Mouse (Mus musculus): ENCODE results near the gene Magi1.

Gene Magi1

GRCm38 (mm10) chr6:94283318-94284061, at the start of gene Magi1:
Gene Magi1, minus strand, starts transcription at chr6:94283917.
- peak; percentile 92 for DNase-seq (ENCODE audit: low spot score)

DNA sequence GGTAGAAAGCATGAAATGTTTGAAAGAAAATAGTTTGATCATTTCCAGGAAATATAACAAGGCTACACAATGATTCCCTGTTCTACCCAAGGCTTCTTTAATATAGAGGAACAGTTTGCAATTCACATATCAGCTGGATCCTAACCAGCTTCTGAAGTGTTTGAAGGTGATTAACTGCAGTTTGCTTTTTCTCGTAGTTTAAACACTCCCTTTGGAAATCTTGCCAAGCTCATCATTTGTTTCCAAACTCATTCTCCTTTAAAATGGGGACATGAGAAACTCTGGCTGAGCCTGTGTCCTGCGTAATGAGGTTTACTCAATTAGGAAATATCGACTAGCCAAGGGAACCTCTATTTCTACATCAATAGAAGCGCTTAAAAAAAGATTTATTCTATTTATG, 43.4 kb upstream of the Magi1 start:
- no peak for DNase-seq (ENCODE audit: low spot score)

DNA sequence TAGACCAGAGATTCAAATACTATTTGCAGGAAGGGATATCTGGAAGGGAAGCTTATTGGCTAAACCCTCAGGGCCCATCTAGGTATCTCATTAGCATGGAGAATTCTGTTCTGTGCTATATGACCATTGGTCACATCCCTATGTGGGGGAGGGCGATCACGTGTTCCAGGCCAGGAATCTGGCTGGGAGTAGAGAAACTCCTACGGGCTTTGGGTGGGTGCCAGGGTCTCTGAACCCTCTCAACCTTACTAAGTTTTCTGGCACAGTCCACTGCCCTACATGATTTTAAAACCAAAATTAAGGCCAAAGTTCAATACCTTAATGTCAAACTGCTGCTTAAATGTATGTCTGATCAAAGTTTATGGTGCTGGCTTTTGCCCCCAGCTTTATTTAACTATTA, 33.2 kb upstream of the Magi1 start:
- DNase-seq (ENCODE audit: low spot score), result no peak

DNA sequence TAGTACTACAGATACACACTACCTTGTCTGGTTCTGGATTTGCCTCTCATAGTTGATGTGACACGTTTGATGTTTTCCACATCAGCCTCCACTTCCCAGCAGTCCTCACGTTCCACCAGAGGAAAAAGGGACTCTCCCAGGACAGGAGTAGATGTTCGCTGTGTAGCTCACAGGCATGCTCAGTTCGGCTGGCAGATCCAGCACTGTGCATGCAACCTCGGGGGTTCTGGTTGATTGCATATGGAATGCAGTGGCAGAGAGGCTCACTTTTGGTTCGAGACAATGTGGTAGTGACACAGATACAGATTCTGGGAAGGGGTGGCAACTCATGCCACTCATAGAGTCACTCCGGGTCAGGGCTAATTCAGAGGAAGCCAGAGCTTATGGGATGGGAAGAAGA, 28.6 kb upstream of the Magi1 start:
- no peak for DNase-seq (ENCODE audit: low spot score)

DNA sequence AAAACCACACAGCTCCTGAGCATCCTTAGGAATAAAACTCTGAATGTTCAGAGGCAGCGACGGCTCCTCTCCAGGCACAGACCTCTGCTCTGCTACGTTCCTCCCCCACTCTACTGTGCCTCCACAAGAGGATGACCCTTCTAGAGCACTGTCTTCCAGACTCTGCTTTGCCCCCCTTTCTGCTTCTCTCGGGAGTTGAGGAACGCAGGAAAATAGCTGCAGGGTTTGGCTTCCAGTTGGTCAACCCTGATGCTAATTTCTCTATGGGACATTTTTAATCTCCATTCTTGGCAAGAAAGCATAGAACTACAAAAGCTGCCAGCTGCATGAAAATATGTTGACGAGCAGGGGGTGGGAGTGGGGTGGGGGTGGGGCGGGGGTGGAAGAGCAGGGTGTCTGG, 24.8 kb upstream of the Magi1 start:
- no peak for DNase-seq (ENCODE audit: low spot score)

DNA sequence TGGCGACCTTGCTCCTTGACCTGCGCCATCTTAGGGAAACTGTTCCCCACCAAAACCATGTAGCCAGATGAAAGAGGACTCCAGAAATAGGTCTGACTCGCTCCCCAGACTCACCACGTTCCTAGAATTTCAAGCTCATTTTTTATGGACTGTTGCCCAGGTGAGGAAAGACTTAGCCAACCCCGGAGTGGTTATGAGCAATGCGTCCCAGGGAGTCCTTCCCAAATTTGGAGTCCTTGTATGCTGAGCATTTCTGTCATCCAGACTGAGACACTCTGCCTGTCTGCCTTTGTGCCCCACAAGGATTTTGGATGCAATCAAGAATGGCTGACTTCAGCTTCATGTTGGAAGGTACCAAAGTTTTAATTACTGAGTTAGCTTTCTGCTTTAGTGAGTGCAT, 19.8 kb upstream of the Magi1 start:
- no peak for DNase-seq (ENCODE audit: low spot score)

GRCm38 (mm10) chr6:94301804-94302203, 18.1 kb upstream of the Magi1 start:
- no peak for DNase-seq (ENCODE audit: low spot score)

DNA sequence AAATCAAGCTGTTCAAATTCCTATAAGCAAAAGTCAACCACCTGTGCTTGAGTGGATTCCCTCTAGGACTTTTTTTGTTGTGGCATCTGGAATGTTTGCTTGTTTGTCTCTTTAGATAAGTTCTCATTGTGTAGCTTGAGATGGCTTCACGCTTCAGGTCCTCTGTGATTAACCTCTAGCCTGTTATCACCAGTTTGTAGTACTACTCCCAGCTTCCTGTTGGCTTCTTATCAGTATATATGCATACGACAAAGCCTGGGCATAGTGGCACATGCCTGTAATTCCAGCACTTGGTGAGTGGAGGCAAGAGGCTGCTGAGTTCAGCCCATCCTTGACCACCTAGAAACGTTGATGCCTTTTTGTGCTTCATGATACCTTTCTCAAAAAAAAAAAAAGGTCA, 16.8 kb upstream of the Magi1 start:
- DNase-seq (ENCODE audit: low spot score), result no peak

GRCm38 (mm10) chr6:94287387-94287786, 3.7 kb upstream of the Magi1 start:
- DNase-seq (ENCODE audit: low spot score), result no peak

DNA sequence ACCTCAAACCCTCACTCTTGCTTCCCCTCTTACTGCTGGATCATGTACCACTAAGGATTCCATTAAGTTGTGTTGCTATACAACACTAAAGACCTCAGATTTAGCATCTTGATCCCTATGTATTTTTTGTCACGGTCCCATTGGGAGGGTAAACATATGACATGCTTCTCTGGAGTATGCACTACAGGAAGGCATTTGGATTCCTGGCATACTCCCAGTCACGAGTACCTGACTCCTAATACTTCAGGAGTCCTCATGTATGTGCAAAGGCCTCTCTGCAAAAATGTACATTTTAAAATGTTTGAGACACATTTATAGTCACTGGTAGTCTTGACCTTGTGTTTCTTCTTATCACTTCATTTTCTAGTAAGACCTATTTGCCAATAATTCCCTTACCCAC, 2.8 kb upstream of the Magi1 start:
- DNase-seq (ENCODE audit: low spot score), result no peak

- no peak for DNase-seq (ENCODE audit: low spot score)
Measured at GRCm38 (mm10) chr6:94284089-94284825, 540 bp upstream of the Magi1 start.

- DNase-seq (ENCODE audit: low spot score), result no peak
Measured at GRCm38 (mm10) chr6:94282301-94283241, 1.1 kb downstream of the Magi1 start.

- peak; percentile 44 for DNase-seq (ENCODE audit: low spot score)
Measured at GRCm38 (mm10) chr6:94281606-94282280, 2.0 kb downstream of the Magi1 start.

DNA sequence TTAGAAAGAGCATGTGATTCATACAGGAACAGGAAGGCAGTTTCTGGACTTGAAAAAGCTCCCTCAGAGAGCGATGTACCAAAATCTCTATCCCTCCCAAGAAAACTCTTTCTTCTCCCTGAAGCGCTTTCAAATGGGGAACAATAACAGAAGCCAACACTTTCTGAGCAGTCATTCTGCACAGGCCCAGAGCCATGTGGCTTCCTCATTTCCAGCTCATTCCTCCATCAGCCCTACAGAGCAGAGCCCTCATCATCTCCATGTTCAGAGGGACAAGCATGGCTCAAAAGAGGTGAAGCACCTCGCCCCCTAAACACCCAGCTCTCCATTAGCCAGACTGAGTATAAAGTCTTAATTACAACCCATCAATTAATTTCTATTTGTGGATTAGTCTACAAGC, 9.8 kb downstream of the Magi1 start:
- DNase-seq (ENCODE audit: low spot score), result no peak

DNA sequence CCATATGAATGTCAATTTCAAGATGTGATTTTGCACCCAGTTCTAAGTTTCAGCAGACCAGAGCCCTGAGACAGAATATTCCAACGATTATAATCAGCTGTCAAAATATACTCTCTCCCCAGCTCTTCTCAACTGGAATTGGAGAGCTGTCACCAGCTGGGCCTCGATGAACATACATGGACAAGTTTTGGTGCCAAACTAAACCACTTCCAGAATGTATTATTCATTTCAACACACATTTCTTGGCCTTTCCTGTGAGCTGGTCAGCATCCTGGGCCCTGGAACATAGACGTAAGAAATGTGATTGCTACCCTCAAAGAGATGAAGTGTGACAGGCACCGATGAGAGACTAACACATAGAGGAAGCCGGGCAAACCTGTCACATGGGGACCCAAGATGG, 13.7 kb downstream of the Magi1 start:
- no peak for DNase-seq (ENCODE audit: low spot score)

DNA sequence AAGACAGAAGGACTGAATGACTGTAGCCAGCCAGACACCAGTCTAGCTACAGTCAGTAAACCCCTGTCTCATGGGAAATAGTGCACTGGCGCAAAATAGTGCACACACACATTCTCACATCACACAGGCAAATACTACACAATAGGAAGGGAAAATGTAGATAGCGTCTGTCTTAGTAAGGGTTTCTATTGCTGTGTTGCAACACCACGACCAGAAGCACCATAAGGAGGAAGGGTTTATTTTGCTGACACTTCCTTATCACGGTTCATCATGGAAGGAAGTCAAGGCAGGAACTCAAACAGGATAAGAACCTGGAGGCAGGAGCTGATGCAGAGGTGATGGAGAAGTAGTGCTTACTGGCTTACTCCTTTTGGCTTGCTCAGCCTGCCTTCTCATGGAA, 14.5 kb downstream of the Magi1 start:
- no peak for DNase-seq (ENCODE audit: low spot score)

DNA sequence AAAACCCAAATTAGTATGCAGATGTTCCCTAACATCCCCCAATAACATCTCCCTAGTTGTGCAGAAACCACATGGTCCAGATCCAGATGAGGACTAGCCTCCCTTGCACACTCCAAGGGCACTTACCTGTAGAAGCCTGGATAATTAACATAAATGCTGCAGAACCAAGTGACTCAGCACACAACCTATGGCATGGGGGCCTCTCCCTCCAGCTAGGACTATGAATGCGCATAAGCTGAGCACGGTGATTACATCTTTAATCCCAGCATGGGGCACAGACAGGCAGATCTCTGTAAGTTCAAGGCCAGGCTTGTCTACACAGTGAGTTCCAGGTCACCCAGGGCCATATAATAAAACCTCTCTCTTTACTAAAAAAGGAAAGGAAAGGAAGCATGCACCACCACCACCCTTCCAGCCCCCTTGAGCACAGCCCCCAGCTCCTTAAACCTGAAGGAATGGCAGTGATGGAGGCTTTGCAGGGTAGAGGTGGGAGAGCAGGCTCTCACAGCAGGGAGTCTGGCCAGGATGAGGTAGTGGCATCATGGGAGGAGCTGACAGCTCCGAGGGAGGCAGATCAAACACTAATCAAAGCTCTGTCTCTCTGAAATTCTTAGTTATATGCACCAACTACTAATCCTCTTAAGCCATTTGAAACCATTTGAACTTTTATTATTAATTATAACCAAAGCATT, 18.3 kb downstream of the Magi1 start:
- DNase-seq (ENCODE audit: low spot score), result no peak

- DNase-seq (ENCODE audit: low spot score), result no peak
Measured at GRCm38 (mm10) chr6:94264183-94264941, 19.4 kb downstream of the Magi1 start.

- no peak for DNase-seq (ENCODE audit: low spot score)
Measured at GRCm38 (mm10) chr6:94260831-94261230, 22.9 kb downstream of the Magi1 start.

GRCm38 (mm10) chr6:94259981-94260380, 23.7 kb downstream of the Magi1 start:
- no peak for DNase-seq (ENCODE audit: low spot score)

DNA sequence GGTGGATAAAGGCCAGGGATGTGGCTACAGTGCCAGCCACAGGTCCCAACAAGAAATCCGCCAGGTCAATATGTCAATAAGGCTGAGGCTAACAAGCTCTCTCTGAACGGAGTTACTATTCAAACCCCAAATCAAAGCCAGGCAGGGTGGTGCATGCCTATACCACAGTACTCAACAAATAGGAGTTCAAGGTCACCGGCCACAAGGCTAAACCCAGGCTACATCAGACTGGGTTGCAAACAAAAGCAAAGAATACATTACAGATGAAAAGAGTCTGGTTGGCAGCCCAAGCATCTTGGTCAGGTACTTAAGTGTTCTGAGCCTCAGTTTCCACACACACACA, 25.9 kb downstream of the Magi1 start:
- no peak for DNase-seq (ENCODE audit: low spot score)
